Mouse (Mus musculus) lung, embryonic 16.5 days (tissue): ENCODE data around the gene Fgfr2. TPM values are rescaled to one million over a fixed set of nuclear protein-coding genes. Genes with fewer than 3 reads are reported as not detected.

Experiments used
- ATAC-seq: fragments of 200-750 bp; cut with Nextera tagmentation; 2 replicates; pipeline ENCODE4 v1.8.0; 2017; ENCODE audit warnings: low read depth, mild to moderate bottlenecking, moderate library complexity
- H3K27ac ChIP-seq: fragments of 300-500 bp; sonication (generic); 2 replicates; pipeline ENCODE4 v1.5.1; 2014; ENCODE audit warnings: mild to moderate bottlenecking, control low read depth, low read length
- H3K27me3 ChIP-seq: fragments of 300-500 bp; sonication (generic); 2 replicates; pipeline ENCODE4 v1.6.1; 2014; ENCODE audit warnings: low read depth, low read length, mixed read lengths; ENCODE audit not compliant: control insufficient read depth, insufficient read depth
- H3K36me3 ChIP-seq: fragments of 300-500 bp; sonication (generic); 2 replicates; pipeline ENCODE4 v1.6.1; 2014; ENCODE audit warnings: low read length; ENCODE audit not compliant: control insufficient read depth, insufficient read depth
- H3K4me1 ChIP-seq: fragments of 300-500 bp; sonication (generic); replicated peaks from 2 replicates; pipeline ENCODE4 v1.6.1; 2014; ENCODE audit warnings: low read length, mixed read lengths; ENCODE audit not compliant: control insufficient read depth, insufficient read depth
- H3K4me2 ChIP-seq: fragments of 300-500 bp; sonication (generic); 2 replicates; pipeline ENCODE4 v1.6.1; 2014; ENCODE audit warnings: low read depth, low read length, control low read depth
- H3K4me3 ChIP-seq: fragments of 300-500 bp; sonication (generic); 2 replicates; pipeline ENCODE4 v1.5.1; 2014; ENCODE audit warnings: mild to moderate bottlenecking, low read length, control low read depth
- H3K9ac ChIP-seq: fragments of 300-500 bp; sonication (generic); 2 replicates; pipeline ENCODE4 v1.6.1; 2014; ENCODE audit warnings: low read length, control low read depth
- H3K9me3 ChIP-seq: fragments of 300-500 bp; sonication (generic); 2 replicates; pipeline ENCODE4 v1.6.1; 2016; ENCODE audit warnings: low read length; ENCODE audit not compliant: control insufficient read depth
- WGBS: fragments of 180-500 bp; shearing (Covaris S2); extraction: QIAGEN DNeasy Blood & Tissue Kit; methylation state at CpG from one replicate; pipeline ENCODE4 v1.1.7; 2014; 5-methylcytosine and 5-hydroxymethylcytosine counted together
- polyA plus RNA-seq: library from polyadenylated mRNA; unstranded; fragments of >200 nt; fragmentation: Nextera tagmentation; extraction: Ambion mirVana; gene quantifications from 2 replicates; pipeline ENCODE4 v1.2.1, GENCODE M21; 2015

Fgfr2 gene
- polyA plus RNA-seq, 1 experiment from 2014 or later: 175 TPM

GRCm38 (mm10) chr7:132551351-132552126, 571.6 kb downstream of the Fgfr2 start:
- peak; percentile 98 for ATAC-seq
- H3K9ac ChIP-seq: peak overlapping the region; percentile 58
- no peak overlapping the region for H3K27ac ChIP-seq
- no peaks in the 10 kb centered on the region for H3K36me3 ChIP-seq
- no peaks in the 10 kb centered on the region for H3K9me3 ChIP-seq
- H3K4me2 ChIP-seq: peak overlapping the region; percentile 78
- H3K4me1 ChIP-seq: no peaks in the 10 kb centered on the region
- H3K4me3 ChIP-seq: peak overlapping the region; percentile 53
- no peaks in the 10 kb centered on the region for H3K27me3 ChIP-seq
- under 1% methylated on average over 27 of the region's 27 CpGs for WGBS

- 77% methylated on average over 3 of the region's 3 CpGs for WGBS
- Histone ChIP-seq H3K4me3 (no peak overlapping the region), H3K4me2 (no peak overlapping the region), H3K9me3 (no peaks in the 10 kb centered on the region), H3K4me1 (no peaks in the 10 kb centered on the region), H3K9ac (no peak overlapping the region), H3K27ac (no peak overlapping the region), H3K27me3 (no peaks in the 10 kb centered on the region), H3K36me3 (no peaks in the 10 kb centered on the region)
- ATAC-seq: no peak
Measured at GRCm38 (mm10) chr7:132547126-132547525, 576.0 kb downstream of the Fgfr2 start.

- ATAC-seq: no peak
- H3K4me1 ChIP-seq: no peaks in the 10 kb centered on the region
- no peaks in the 10 kb centered on the region for H3K9me3 ChIP-seq
- no peak overlapping the region for H3K4me3 ChIP-seq
- no peaks in the 10 kb centered on the region for H3K36me3 ChIP-seq
- no peaks in the 10 kb centered on the region for H3K27me3 ChIP-seq
- no peak overlapping the region for H3K4me2 ChIP-seq
- 43% methylated on average over 4 of the region's 4 CpGs for WGBS
- H3K9ac ChIP-seq: no peak overlapping the region
- H3K27ac ChIP-seq: no peak overlapping the region
Measured at GRCm38 (mm10) chr7:132542427-132542826, 580.7 kb downstream of the Fgfr2 start.

GRCm38 (mm10) chr7:132541566-132541965, 581.6 kb downstream of the Fgfr2 start:
- Histone ChIP-seq H3K9ac (no peak overlapping the region), H3K4me2 (no peak overlapping the region), H3K36me3 (no peaks in the 10 kb centered on the region), H3K27ac (no peak overlapping the region), H3K9me3 (no peaks in the 10 kb centered on the region), H3K4me3 (no peak overlapping the region), H3K4me1 (no peaks in the 10 kb centered on the region), H3K27me3 (no peaks in the 10 kb centered on the region)
- WGBS: 51% methylated on average over 3 of the region's 3 CpGs
- no peak for ATAC-seq

- 73% methylated on average over 4 of the region's 4 CpGs for WGBS
- Histone ChIP-seq H3K27ac (no peak overlapping the region), H3K9ac (no peak overlapping the region), H3K4me1 (no peaks in the 10 kb centered on the region), H3K27me3 (no peaks in the 10 kb centered on the region), H3K4me3 (no peak overlapping the region), H3K4me2 (no peak overlapping the region), H3K36me3 (no peaks in the 10 kb centered on the region), H3K9me3 (no peaks in the 10 kb centered on the region)
- no peak for ATAC-seq
Measured at GRCm38 (mm10) chr7:132540597-132540996, 582.6 kb downstream of the Fgfr2 start.

- no peaks in the 10 kb centered on the region for H3K27me3 ChIP-seq
- no peak overlapping the region for H3K4me3 ChIP-seq
- no peaks in the 10 kb centered on the region for H3K4me1 ChIP-seq
- no peaks in the 10 kb centered on the region for H3K36me3 ChIP-seq
- H3K9me3 ChIP-seq: no peaks in the 10 kb centered on the region
- H3K9ac ChIP-seq: no peak overlapping the region
- H3K27ac ChIP-seq: no peak overlapping the region
- no peak overlapping the region for H3K4me2 ChIP-seq
- ATAC-seq: no peak
- WGBS: 71% methylated on average over 3 of the region's 3 CpGs
Measured at GRCm38 (mm10) chr7:132529206-132529605, 593.9 kb downstream of the Fgfr2 start.

GRCm38 (mm10) chr7:132513419-132513982, 609.6 kb downstream of the Fgfr2 start:
- Histone ChIP-seq H3K36me3 (no peaks in the 10 kb centered on the region), H3K27me3 (no peaks in the 10 kb centered on the region), H3K9me3 (no peaks in the 10 kb centered on the region), H3K27ac (no peak overlapping the region), H3K4me3 (no peak overlapping the region), H3K4me1 (no peaks in the 10 kb centered on the region), H3K4me2 (no peak overlapping the region), H3K9ac (no peak overlapping the region)
- 61% methylated on average over 7 of the region's 7 CpGs for WGBS
- no peak for ATAC-seq

- Histone ChIP-seq H3K36me3 (no peaks in the 10 kb centered on the region), H3K9me3 (no peaks in the 10 kb centered on the region), H3K27me3 (no peaks in the 10 kb centered on the region), H3K4me2 (no peak overlapping the region), H3K4me1 (no peaks in the 10 kb centered on the region), H3K9ac (no peak overlapping the region), H3K4me3 (no peak overlapping the region), H3K27ac (no peak overlapping the region)
- WGBS: 52% methylated on average over 2 of the region's 2 CpGs
- no peak for ATAC-seq
Measured at GRCm38 (mm10) chr7:132509110-132509509, 614.0 kb downstream of the Fgfr2 start.

GRCm38 (mm10) chr7:132507361-132507760, 615.8 kb downstream of the Fgfr2 start:
- Histone ChIP-seq H3K9me3 (no peaks in the 10 kb centered on the region), H3K27ac (no peak overlapping the region), H3K36me3 (no peaks in the 10 kb centered on the region), H3K4me3 (no peak overlapping the region), H3K4me1 (no peaks in the 10 kb centered on the region), H3K4me2 (no peak overlapping the region), H3K27me3 (no peaks in the 10 kb centered on the region), H3K9ac (no peak overlapping the region)
- 49% methylated on average over 4 of the region's 4 CpGs for WGBS
- ATAC-seq: no peak
